Mouse (Mus musculus) frontal cortex, postnatal 25 days (tissue): Measurements from ENCODE around the gene Cavin1.
"Not testable (repeated sequence)": the region's sequence is repeated elsewhere in the genome, so short reads cannot be mapped to it uniquely, and the experiment has no call there.

Experiments
- DNase-seq, 2 experiments: peaks; one replicate each; pipeline ENCODE4 v3.0.0; 2022; ENCODE audit warnings: low spot score in 2 of 2

Gene Cavin1

GRCm38 (mm10) chr11:100970557-100970937, at the start of gene Cavin1:
Cavin1 (minus strand) TSS chr11:100970887.
- no peak for DNase-seq

- no peak for DNase-seq
Observed at GRCm38 (mm10) chr11:101011641-101012040, 41.0 kb upstream of the Cavin1 start.

- DNase-seq: peak in 1 of 2 experiments; percentile 9
Observed at GRCm38 (mm10) chr11:101009888-101010784, 39.4 kb upstream of the Cavin1 start.

- peak; percentile 95 for DNase-seq
Observed at GRCm38 (mm10) chr11:101009046-101009887, 38.6 kb upstream of the Cavin1 start, which contains the start of gene Atp6v0a1. Atp6v0a1 (plus strand) TSS chr11:101009452.

- no peak for DNase-seq
Observed at GRCm38 (mm10) chr11:101008206-101009045, 37.7 kb upstream of the Cavin1 start.

- DNase-seq: no peak
Observed at GRCm38 (mm10) chr11:101003025-101003685, 32.5 kb upstream of the Cavin1 start.

GRCm38 (mm10) chr11:101001875-101002552, 31.3 kb upstream of the Cavin1 start:
- DNase-seq: not testable (repeated sequence)

GRCm38 (mm10) chr11:100999254-100999653, 28.6 kb upstream of the Cavin1 start:
- DNase-seq: no peak

- DNase-seq: no peak
Observed at GRCm38 (mm10) chr11:100998836-100999235, 28.1 kb upstream of the Cavin1 start.

GRCm38 (mm10) chr11:100996501-100996900, 25.8 kb upstream of the Cavin1 start:
- no peak for DNase-seq

- DNase-seq: no peak
Observed at GRCm38 (mm10) chr11:100994655-100995054, 24.0 kb upstream of the Cavin1 start.

GRCm38 (mm10) chr11:100994233-100994632, 23.5 kb upstream of the Cavin1 start:
- no peak for DNase-seq

- DNase-seq: no peak
Observed at GRCm38 (mm10) chr11:100993437-100993836, 22.8 kb upstream of the Cavin1 start.

GRCm38 (mm10) chr11:100991027-100991534, 20.4 kb upstream of the Cavin1 start:
- DNase-seq: no peak

- no peak for DNase-seq
Observed at GRCm38 (mm10) chr11:100989666-100990065, 19.0 kb upstream of the Cavin1 start.

GRCm38 (mm10) chr11:100988674-100989073, 18.0 kb upstream of the Cavin1 start:
- no peak for DNase-seq

GRCm38 (mm10) chr11:100985607-100986006, 14.9 kb upstream of the Cavin1 start:
- DNase-seq: no peak

GRCm38 (mm10) chr11:100983778-100984131, 13.1 kb upstream of the Cavin1 start:
- no peak for DNase-seq

GRCm38 (mm10) chr11:100983125-100983777, 12.6 kb upstream of the Cavin1 start:
- peak; percentile 62 to 67 for DNase-seq

- DNase-seq: no peak
Observed at GRCm38 (mm10) chr11:100982087-100982486, 11.4 kb upstream of the Cavin1 start.
